Mouse (Mus musculus) kidney, adult 2 months (tissue): ENCODE measurements around the gene Gm8113.
"Not testable (repeated sequence)": the region's sequence is repeated elsewhere in the genome, so short reads cannot be mapped to it uniquely, and the experiment has no call there.

Experiments used
- CTCF ChIP-seq: fragments of 200-500 bp; conservative IDR thresholded peaks from 2 replicates; pipeline ENCODE4 v1.5.1; 2011; ENCODE audit warnings: low read depth, mild to moderate bottlenecking, control low read depth, low read length, moderate library complexity, mixed read lengths; ENCODE audit not compliant: insufficient read depth, insufficient read length
- POLR2A ChIP-seq: fragments of 200-500 bp; IDR thresholded peaks from one replicate; pipeline ENCODE4 v1.6.1; 2011; ENCODE audit warnings: low read depth, low read length, control low read depth

DNA sequence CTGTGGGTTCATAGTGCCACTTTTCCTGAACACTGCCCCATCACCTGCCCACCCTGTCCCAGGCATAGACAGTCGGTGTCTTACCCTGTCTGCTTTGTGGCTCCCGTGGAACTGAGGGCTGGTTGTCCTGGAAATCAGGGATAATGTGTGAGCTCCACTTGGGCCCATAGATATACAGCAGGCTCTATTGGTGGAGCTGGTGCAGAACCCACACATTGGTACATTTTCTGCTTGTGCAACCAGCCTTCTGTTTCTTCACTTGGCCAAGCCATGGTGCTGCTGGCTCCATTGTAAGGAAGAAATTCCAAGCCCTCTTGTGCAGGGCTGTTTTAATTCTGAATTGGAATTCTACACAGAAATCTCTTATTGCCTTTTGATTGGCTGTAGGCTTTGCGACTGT is 49.8 kb upstream of the Gm8113 start, which contains the start of gene Ear1:
- TF ChIP-seq CTCF, POLR2A: not testable (repeated sequence)
